Mouse (Mus musculus) gastrocnemius, postnatal 4 days (tissue): Measurements from ENCODE around the gene Cd86. TPM values are rescaled to one million over a fixed set of nuclear protein-coding genes. Genes with fewer than 3 reads are reported as not detected.

Source experiments
- DNase-seq, 2 experiments: peaks; one replicate each; pipeline ENCODE4 v3.0.0; 2021 to 2022; ENCODE audit warnings: low spot score in 2 of 2, mixed read lengths in 2 of 2
- long read RNA-seq, 2 experiments: library from polyadenylated mRNA; stranded (forward); transcript quantifications; one replicate each; pipeline ENCODE4 v2.0.0; 2021
- total RNA-seq, 2 experiments: library from RNA; stranded (reverse); gene quantifications; 2 replicates each; pipeline ENCODE4 v1.2.3; 2021

The Cd86 gene
- total RNA-seq = 1 to 10 TPM; 1.9 to 2.3 TPM
- long read RNA-seq, experiment 1, partial matches to known transcripts = 0 of 2 reads
- long read RNA-seq, experiment 1, other reads (novel, unspliced or antisense) = 0 of 2 reads
- long read RNA-seq, experiment 2, partial matches to known transcripts = 0 of 1 reads
- long read RNA-seq, experiment 2, other reads (novel, unspliced or antisense) = 0 of 1 reads

GRCm38 (mm10) chr16:36665782-36666181 is at the start of gene Cd86:
Cd86 (minus strand) TSS chr16:36666081.
- DNase-seq = no peak

DNA sequence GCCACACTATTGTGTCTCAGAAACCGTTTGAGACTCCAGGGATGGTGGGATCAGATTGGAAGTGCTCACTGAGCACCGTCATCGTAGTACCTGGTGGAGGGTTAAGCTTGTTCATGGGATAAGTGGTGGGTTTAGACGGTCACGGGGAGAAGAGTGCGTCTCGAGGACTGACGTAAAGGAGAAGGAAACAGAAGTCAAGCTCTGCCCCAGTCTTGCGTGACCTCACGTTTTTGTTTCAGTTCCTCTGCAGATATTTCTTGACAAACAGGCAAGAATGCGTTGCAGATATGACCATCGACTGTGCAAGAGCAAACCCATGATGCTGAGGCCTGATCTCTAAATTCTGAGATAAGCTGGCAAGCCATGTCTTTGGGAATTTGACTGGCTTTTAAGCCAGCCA is 45.9 kb upstream of the Cd86 start:
- DNase-seq = no peak

DNA sequence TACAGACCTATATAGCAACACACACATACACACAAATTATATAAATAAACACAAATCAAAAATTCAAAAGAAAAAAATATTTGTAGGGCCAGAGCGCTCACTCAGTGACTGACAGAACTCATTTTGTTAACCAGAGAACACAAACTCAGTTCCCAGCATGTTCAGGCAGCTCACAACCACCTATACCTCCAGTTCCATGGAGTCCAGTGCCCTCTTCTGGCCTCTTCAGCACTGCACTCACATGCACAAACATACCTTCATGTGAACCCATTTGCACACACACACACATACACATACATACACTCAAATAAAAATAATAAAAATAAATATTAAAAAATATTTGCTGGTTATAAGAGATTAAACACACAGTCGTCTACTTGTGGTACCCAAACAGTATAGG is 44.9 kb upstream of the Cd86 start:
- DNase-seq = no peak

GRCm38 (mm10) chr16:36709405-36709804 is 43.5 kb upstream of the Cd86 start:
- DNase-seq = no peak

DNA sequence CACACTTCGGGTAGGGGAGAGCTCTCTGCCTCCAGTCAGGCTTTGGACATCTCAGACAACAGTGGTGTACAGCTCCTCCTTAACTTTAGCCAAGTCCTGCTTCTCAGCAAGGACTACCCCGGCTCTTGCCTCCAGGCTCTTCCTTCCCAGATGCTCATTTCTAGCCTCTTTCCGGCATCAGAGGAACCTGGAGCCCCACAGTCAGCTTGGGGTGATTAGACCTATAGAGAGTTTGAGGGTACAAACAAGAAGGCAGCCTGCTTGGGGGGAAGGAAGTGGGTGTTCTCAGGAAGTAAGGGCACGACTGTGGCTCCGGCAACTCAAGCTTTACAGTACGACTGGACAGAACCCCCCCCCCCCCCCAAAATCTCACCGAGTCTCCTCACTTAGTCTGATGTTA is 42.9 kb upstream of the Cd86 start:
- no peak for DNase-seq

GRCm38 (mm10) chr16:36707702-36708423 is 42.0 kb upstream of the Cd86 start:
- no peak for DNase-seq

DNA sequence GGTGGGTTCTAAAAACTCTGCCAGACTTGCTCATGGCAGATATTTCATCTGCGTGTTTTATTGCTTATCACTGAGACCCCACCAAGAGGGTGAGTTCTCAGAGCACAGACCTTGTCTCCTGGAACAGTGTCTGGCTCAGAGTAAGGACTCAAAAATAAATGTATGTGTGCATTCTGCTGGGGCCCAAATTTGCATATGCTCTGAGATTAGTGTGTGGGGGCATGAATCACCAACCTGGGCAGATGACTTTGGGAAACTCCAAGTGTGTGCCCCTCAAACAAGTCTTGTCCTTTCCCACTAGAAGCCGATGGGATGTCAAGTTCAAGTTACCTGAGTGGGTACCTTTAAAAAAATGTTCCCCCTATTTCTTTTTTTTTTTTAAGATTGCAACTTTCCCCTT is 34.6 kb upstream of the Cd86 start:
- no peak for DNase-seq

GRCm38 (mm10) chr16:36697331-36697730 is 31.4 kb upstream of the Cd86 start:
- DNase-seq = no peak

- DNase-seq = no peak
Measured at GRCm38 (mm10) chr16:36694798-36695290, 29.0 kb upstream of the Cd86 start.

DNA sequence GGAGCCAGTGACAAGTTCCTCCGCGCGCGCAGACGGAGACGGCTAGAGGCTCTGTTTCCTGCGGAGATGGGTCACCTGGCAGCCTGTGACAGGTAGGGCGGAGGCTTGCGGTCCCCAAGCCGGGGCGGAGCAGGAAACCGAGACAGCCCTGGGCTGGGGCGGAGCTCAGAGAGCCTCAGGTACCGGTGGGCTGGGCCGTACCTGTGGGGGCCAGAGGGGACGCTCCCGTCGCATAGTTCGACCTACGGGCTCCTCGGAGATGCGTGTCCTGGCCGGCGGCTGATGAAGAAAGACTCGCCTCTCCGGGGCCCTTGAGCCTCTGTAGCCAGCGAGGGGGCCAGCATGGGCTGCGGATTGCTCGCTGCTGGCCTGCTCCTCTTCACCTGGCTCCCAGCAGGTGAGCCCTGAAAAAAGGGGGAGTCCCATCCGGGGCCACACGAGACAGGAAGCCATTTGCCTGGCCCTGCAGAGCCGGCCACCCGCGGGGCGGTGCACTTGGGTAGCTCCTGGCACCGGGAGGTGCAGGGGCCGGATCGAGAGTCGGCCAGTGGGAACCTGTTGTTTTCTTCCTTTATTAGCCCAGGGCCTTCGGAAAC is 28.0 kb upstream of the Cd86 start, which contains the start of gene Ildr1:
Ildr1 (plus strand) TSS at position 161 of the 596 bp plus-strand sequence.
- no peak for DNase-seq

DNA sequence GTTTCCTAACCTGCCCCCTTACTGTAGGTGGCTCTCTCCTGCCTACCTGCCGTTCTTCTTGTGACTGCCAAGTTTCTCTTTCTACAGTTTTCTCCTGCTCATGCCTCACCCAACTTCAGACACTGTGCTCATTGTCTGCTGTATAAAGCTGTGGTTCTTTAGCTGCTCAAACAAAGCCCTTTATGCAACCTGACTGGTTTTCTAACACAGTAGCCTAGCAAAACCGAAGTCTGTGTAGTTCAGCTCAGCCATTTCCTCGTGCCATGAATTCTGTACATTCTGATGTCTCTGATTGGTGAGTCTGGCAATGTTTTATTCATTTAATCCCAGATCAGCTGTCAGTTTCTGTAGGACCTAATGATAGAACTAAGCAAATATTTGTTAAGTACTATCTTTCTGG is 25.6 kb upstream of the Cd86 start:
- no peak for DNase-seq

GRCm38 (mm10) chr16:36688076-36688475 is 22.2 kb upstream of the Cd86 start:
- DNase-seq = no peak

DNA sequence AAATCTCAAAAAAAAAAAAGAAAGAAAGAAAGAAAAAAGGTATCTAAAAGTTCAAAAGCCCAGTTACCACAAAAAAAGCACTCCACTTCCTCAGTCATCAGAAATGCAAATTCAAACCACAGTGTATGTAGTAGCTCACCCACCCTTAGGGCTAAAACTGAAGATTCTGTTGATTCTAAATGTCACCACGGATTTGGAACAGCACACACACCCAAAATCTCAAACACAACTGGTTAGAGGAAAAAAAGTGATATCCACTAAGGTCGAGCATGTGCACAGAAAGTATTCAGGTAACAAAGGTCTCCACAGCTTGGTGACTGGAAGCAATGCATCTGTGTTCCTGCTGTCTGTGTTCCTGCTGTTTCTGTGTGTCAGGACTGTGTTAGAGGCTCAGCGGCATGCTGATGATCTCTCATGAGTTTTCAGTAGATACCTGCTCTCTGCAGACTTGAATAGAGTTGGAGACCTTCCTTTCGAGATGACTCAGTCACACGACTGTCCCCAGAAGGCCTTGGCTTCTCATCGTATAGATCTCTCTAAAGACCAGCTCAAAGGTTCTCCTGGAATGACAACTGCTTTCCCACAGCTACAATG is 18.5 kb upstream of the Cd86 start:
- DNase-seq = no peak

GRCm38 (mm10) chr16:36681829-36682228 is 15.9 kb upstream of the Cd86 start:
- no peak for DNase-seq

- no peak for DNase-seq
Measured at GRCm38 (mm10) chr16:36675902-36676301, 10.0 kb upstream of the Cd86 start.

DNA sequence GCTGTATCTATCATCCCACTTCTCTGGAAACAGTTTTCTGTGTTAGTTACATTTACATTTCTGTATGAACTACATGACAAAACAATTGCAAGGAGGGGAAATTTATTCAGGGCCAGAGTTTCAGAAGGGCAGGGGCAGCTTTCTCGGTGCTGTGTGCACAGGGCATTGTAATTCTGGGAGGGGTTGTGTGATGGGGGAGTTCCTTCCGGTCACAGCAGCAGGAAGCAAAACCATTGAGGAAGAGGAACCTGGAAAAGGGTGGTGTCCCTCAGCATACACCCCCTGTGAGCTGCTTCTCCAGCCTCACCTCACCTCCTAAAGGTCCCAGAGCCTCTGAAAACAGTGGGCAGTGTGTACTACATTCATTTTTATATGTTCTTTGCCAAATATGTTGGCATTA is 9.4 kb upstream of the Cd86 start:
- DNase-seq = no peak

DNA sequence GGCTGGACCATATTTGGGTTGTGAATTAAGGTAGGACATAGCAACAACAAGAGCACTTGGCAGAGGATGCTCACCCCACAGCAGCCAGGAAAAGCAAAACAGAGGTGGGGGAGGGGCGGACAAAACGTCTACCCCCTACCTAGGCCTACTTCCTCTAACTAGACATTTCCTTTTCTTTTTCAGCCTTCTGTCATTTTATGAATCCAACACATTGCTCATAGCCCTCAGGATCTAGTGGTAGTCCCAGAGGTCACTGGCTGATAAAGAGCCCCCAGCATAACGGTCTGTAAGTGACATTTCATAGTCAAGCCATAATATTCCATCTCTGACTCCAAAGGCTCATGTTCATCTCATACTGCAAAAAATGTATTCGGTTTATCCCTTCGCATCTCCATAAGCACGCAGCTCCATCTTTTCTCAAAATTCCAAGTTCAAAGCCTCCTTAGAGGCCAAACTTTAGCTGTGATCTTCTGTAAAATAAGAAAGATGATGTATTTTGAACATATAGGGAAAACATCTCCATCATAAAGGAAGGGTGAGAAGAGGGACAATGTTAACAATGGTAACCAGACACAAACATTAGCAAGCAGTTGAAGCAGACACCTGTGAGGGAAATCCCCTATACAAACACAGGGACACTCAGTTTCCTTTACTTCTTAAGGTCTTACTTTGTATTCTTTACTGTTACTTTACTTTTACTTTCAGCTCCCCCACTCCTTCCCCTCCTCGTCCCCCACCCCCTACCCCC is 8.8 kb upstream of the Cd86 start:
- DNase-seq = no peak

GRCm38 (mm10) chr16:36673196-36673595 is 7.3 kb upstream of the Cd86 start:
- DNase-seq = no peak

DNA sequence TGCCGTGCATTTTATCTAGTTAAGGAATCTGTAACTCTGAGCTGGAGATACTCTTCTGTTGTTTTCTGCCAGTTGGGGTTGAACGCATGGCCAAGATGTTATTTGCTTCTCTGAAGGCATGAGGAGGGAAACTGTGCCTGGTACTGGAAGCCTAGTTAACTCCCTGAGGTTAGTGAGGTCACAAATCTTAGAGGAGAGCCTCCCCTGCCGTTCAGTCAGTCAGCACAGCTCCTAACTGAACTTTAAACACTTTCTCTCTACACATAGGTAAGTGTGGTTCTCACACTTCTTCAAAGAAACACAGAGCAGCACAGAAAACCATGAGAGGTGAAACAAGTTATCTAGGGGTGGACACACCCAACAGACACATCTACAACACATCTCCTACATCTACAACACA is 4.7 kb upstream of the Cd86 start:
- DNase-seq = no peak

DNA sequence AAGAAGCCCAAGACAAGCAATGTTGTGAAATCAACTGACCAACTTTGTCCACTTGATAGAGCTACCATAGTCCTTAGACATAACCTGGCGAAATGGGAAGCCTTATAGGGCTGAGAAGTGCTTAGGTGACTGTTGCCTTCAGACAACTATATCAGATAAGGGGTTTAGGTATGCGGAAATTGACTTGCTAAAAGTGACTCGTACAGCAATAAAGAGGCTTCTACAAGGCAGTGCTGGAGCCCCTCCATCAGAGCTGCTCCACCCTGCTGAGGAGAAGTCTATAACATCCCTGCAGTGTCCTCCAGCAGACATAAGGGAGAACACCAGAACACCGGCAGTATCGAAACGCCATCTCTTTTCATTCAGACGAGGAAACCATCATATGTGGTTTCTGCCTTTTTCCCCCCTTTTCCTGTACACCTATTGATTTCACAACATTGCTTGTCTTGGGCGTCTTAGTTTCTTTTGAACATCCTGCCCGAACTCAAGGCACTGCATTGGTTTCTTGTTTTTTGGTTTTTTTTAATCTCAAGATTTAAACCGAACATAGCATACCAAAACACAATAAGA is 652 bp upstream of the Cd86 start:
- DNase-seq = no peak

DNA sequence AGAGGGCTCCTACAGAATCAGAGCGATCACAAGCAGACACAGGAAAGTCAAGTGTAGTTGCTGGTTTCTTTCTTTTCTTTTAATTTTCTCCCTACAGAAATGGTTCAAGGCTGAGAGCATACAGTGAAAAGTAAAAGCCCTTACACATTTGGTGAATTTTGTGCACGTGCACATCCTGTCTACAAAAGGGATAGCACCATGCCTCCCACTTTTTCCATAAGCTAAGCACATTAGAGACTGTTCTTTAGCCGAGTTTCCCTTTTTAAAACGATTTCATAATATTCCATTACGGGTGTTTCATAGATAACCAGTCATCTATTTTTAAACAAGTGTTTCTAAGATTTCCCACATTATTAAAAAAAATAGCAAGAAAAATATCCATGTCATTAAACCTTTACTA is 2.4 kb downstream of the Cd86 start:
- no peak for DNase-seq
